In the genomic region with DNA sequence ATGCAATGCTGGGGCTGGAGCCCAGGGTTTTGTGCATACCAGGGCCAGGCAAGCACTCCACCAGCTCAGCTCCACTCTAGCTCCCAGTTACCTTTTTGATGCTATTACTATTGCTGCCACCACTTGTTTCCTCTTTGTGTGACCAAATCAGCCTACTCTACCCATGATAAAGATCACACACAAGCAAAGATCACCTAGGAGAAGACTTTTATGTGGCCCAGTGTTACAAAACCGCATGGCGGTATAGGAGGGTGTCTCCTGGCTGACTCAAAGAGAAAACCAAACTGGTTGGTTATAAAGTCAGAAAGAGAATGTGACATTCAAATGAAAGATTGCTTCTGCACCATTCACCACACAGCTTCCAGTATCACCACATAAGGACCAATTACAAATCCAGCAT, we compare ENCODE assay signal across 26 mouse cellular contexts. TPM values are rescaled to one million over a fixed set of nuclear protein-coding genes. Genes with fewer than 3 reads are reported as not detected.
DNase-seq lines count a peak whose midpoint lies in the region; ATAC-seq and TF ChIP-seq lines count a peak whose summit lies in the region.
"Had no signal": no experiment of that assay in that cellular context is flagged by ENCODE, and none has a peak within 500 bp of the region (broad histone marks: within the 10 kb centered on the region; RNA-seq: fewer than 3 reads in every experiment).

No protein-coding gene starts in this region.

- no peaks in the 10 kb centered on the region for H3K9me3 ChIP-seq in forebrain, embryonic 16.5 days (ENCODE audit: control insufficient read depth, low read length)
- no peaks in the 10 kb centered on the region; the same call in 1 of the 2 replicates for H3K9me3 ChIP-seq in hindbrain, postnatal 0 days (ENCODE audit: low read length)
- H3K9me3 ChIP-seq: heart, embryonic 10.5 days; heart, embryonic 15.5 days; limb, embryonic 12.5 days; liver, embryonic 15.5 days; midbrain, embryonic 10.5 days; midbrain, embryonic 15.5 days; neural tube, embryonic 12.5 days; stomach, embryonic 15.5 days had no signal

- WGBS in forebrain, embryonic 16.5 days, result 98% methylated on average over 2 of the region's 2 CpGs
- 96% methylated on average over 2 of the region's 2 CpGs for WGBS in hindbrain, postnatal 0 days

- no peak overlapping the region for H3K27ac ChIP-seq in forebrain, embryonic 16.5 days (ENCODE audit: low read length)
- H3K27ac ChIP-seq in hindbrain, postnatal 0 days, result no peak overlapping the region
- H3K27ac ChIP-seq: heart, embryonic 10.5 days; heart, embryonic 15.5 days; kidney, postnatal 0 days; limb, embryonic 12.5 days; liver, embryonic 15.5 days; midbrain, embryonic 10.5 days; midbrain, embryonic 15.5 days; neural tube, embryonic 12.5 days; stomach, embryonic 15.5 days had no signal

- H3K27me3 ChIP-seq in forebrain, embryonic 16.5 days (replicated peaks; ENCODE audit: control insufficient read depth, insufficient read depth, low read length), result no peaks in the 10 kb centered on the region
- no peaks in the 10 kb centered on the region for H3K27me3 ChIP-seq in hindbrain, postnatal 0 days (ENCODE audit: insufficient read depth, low read length)
- H3K27me3 ChIP-seq: heart, embryonic 15.5 days; limb, embryonic 12.5 days; liver, embryonic 15.5 days; midbrain, embryonic 15.5 days; neural tube, embryonic 12.5 days; stomach, embryonic 15.5 days had no signal

- H3K4me1 ChIP-seq in forebrain, embryonic 16.5 days (replicated peaks; ENCODE audit: control insufficient read depth, insufficient read depth, low read length), result no peaks in the 10 kb centered on the region
- H3K4me1 ChIP-seq in hindbrain, postnatal 0 days (ENCODE audit: insufficient read depth, low read length), result no peaks in the 10 kb centered on the region
- H3K4me1 ChIP-seq: heart, embryonic 10.5 days; limb, embryonic 12.5 days; liver, embryonic 15.5 days; midbrain, embryonic 10.5 days; midbrain, embryonic 15.5 days; neural tube, embryonic 12.5 days had no signal

- peak; percentile 92 for DNase-seq in CD4-positive helper T cell, adult 2 months (ENCODE audit: low read depth, low spot score)
- peak; percentile 89 for DNase-seq in induced T-regulatory cell, adult 2 months (ENCODE audit: low read depth)
- no peak for DNase-seq in spleen, adult 12 weeks (ENCODE audit: low spot score)
- no peak for DNase-seq in hindbrain, postnatal 0 days (ENCODE audit: low spot score)
- DNase-seq: cerebellum, adult 2 months; gastrocnemius, postnatal 14 days; heart, adult 11 months; layer of hippocampus, postnatal 36 days; lung, embryonic 14.5 days; lung, postnatal 14 days; right cerebral cortex, postnatal 4 days had no signal

- no peak for TF ChIP-seq CTCF in hindbrain, postnatal 0 days (IDR thresholded peaks at IDR 0.05; ENCODE audit: low read depth)

- no peak overlapping the region for H3K9ac ChIP-seq in forebrain, embryonic 16.5 days (replicated peaks; ENCODE audit: low read depth, low read length)
- no peak overlapping the region for H3K9ac ChIP-seq in hindbrain, postnatal 0 days (replicated peaks; ENCODE audit: low read length)
- H3K9ac ChIP-seq: heart, embryonic 15.5 days; limb, embryonic 12.5 days; liver, embryonic 15.5 days; lung, embryonic 14.5 days; midbrain, embryonic 15.5 days; neural tube, embryonic 12.5 days; stomach, embryonic 15.5 days had no signal

- no peak overlapping the region for H3K4me3 ChIP-seq in forebrain, embryonic 16.5 days (replicated peaks; ENCODE audit: low read length)
- no peak overlapping the region for H3K4me3 ChIP-seq in hindbrain, postnatal 0 days (ENCODE audit: low read length)
- H3K4me3 ChIP-seq: erythroblast, embryonic 14.5 days; heart, embryonic 10.5 days; heart, embryonic 15.5 days; limb, embryonic 12.5 days; liver, embryonic 15.5 days; midbrain, embryonic 10.5 days; midbrain, embryonic 15.5 days; neural tube, embryonic 12.5 days; stomach, embryonic 15.5 days had no signal

- H3K4me2 ChIP-seq in forebrain, embryonic 16.5 days (ENCODE audit: low read length), result no peak overlapping the region
- no peak overlapping the region for H3K4me2 ChIP-seq in hindbrain, postnatal 0 days (ENCODE audit: low read depth, low read length)
- H3K4me2 ChIP-seq: heart, embryonic 15.5 days; limb, embryonic 12.5 days; liver, embryonic 15.5 days; lung, embryonic 14.5 days; midbrain, embryonic 15.5 days; neural tube, embryonic 12.5 days; stomach, embryonic 15.5 days had no signal

- no peaks in the 10 kb centered on the region for H3K36me3 ChIP-seq in forebrain, embryonic 16.5 days (ENCODE audit: control insufficient read depth, insufficient read depth)
- H3K36me3 ChIP-seq in hindbrain, postnatal 0 days (ENCODE audit: insufficient read depth, low read length), result no peaks in the 10 kb centered on the region
- H3K36me3 ChIP-seq: heart, embryonic 10.5 days; heart, embryonic 15.5 days; limb, embryonic 12.5 days; liver, embryonic 15.5 days; midbrain, embryonic 10.5 days; midbrain, embryonic 15.5 days; neural tube, embryonic 12.5 days; stomach, embryonic 15.5 days had no signal

- ATAC-seq in CD4-positive, CD25-positive, alpha-beta regulatory T cell, adult 4 months, result peak; percentile 94
- peak; percentile 48; the same call in 1 of the 2 replicates for ATAC-seq in neutrophil, adult 5-6 weeks (ENCODE audit: extremely low read depth, insufficient number of reproducible peaks, low FRiP score, poor library complexity, severe bottlenecking)
- ATAC-seq in forebrain, embryonic 16.5 days, result no peak
- no peak for ATAC-seq in hindbrain, postnatal 0 days
- ATAC-seq: hindbrain, embryonic 16.5 days; intestine, postnatal 0 days; midbrain, embryonic 15.5 days had no signal

RNA-seq across cellular contexts. Expression of a gene that starts 33.9 kb away (rescaled TPM):
- polyA plus RNA-seq in CD4-positive, CD25-positive, alpha-beta regulatory T cell, adult 4 months (2017; shearing (Covaris generic)), result 100 to 1,000 TPM; 210 to 222 TPM
- total RNA-seq in neutrophil, adult 5-6 weeks (2017), result 93.1 and 98.3 TPM in 2 replicates
- 1,089 and 1,150 TPM in 2 replicates for polyA plus RNA-seq in forebrain, embryonic 16.5 days (2015; fragmentation: Nextera tagmentation; extraction: Ambion mirVana)
- 579 and 622 TPM in 2 replicates for total RNA-seq in hindbrain, postnatal 0 days (2014; rRNA removed)
- 1,086 and 1,131 TPM in 2 replicates for polyA plus RNA-seq in hindbrain, postnatal 0 days (2015; fragmentation: Nextera tagmentation; extraction: Ambion mirVana)

Comparison
In these comparisons a context has a peak if more than half of its experiments do, and no peak if none do; other contexts are left out.
1. DNase-seq: peak in CD4-positive helper T cell, adult 2 months (single experiment) and induced T-regulatory cell, adult 2 months (single experiment); none in spleen, adult 12 weeks (single experiment) and hindbrain, postnatal 0 days (single experiment).
2. ATAC-seq: peak in CD4-positive, CD25-positive, alpha-beta regulatory T cell, adult 4 months (single experiment) and neutrophil, adult 5-6 weeks (single experiment); none in forebrain, embryonic 16.5 days (single experiment) and hindbrain, postnatal 0 days (single experiment).